Mouse (Mus musculus) urinary bladder, postnatal 25 days (tissue): ENCODE measurements around the gene Tcf7l1.

Experiments
- DNase-seq: peaks from one replicate; pipeline ENCODE4 v3.0.0; 2022; ENCODE audit warnings: low spot score

Tcf7l1 gene

DNA sequence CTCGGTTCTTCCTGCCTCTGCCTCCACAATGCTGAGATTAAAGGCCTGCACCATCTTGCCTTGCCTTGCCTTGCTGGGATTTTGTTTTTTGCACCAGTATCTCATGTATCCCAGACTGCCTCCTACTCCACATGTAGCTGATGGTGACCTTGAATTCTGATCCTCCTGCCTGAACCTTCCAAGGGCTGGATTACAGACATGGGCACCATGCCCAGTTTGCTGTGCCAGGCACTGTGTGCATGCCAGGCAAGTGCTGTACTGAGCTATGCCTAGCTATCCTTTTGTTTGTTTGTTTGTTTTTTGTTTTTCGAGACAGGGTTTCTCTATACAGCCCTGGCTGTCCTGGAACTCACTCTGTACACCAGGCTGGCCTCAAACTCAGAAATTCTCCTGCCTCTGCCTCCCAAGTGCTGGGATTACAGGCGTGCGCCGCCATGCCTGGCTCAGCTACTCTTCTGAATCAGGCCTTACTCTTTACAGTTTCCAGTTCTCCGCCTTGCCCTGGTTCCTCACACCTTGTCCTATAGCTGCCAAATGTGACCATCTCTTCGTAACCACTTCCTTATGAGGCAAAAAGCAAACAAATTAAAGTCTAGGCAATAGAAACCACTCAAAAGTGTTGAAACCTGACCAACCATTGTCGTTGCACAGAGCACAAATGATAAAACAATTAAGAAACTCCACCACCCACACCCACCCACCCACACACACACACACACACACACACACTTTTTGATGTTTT, 165.2 kb downstream of the Tcf7l1 start:
- no peak for DNase-seq

- no peak for DNase-seq
Observed at GRCm38 (mm10) chr6:72622917-72623316, 166.1 kb downstream of the Tcf7l1 start.

GRCm38 (mm10) chr6:72620920-72621319, 168.1 kb downstream of the Tcf7l1 start:
- no peak for DNase-seq

DNA sequence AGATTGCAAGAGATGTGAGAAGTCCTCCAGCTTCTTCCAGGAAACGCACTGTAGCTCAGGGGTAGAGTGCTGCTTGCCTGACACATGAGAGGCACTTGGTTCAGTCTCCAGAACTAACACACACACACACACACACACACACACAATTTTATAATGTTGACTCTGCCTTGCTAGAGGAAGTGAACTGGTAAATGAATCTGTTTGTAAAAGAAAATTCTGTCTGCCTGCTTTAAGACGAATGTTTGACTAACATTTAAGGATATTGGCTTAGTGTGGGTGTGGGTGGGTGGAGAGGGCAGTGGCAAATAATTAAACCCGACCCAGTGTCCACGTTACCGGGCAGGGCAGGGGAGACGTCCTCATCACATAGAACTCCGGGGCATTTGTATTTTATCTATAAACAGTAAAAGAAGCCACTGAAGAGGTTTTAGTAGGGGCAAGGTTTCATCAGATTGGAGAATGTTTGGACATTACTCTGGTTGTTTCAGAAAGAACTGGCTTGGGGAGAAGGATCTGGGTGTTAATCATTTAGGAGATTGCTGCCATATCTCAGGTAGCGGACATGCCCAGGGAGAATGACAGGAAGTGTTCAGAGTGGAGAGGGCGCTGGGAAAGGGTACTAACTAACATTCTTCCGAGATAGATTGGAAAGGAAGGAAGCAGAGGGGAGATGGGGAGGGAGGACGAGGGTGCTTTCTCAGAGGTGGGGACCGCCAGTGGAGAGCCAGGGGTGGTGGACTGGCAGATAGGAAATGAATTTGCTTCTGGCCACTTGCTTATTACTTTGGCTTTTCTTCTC, 169.1 kb downstream of the Tcf7l1 start:
- no peak for DNase-seq

DNA sequence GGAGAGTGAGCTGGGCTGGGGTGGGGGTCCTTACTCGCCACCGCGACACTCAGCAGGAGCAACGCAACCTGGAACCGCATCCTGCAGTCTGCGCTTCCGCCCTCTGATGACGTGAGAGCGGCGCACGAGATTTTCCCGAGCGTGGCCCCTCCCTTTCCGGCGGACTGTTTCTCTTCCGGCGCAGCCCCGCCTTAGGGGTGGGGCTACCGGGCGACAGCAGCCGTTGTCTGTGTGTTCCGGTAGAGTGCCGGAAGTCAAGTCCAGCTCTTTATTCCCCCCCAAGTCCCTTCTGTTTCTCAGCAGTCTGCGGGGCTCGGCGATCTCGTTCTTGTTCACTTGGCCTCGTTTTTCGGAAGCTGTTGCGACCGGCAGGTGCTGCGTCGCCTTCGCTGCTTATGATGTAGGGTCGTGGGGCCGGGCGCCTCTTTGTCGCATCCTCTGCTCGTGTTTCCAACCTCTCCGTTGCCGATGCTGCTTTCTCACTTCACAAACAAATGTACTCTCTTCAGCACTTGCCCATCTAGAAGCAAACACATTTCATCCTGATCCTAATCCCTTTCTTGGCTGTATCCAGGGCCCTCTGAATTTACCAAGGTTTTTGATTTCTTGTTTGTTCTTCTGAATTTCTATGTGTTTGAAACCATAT, 172.3 kb downstream of the Tcf7l1 start, which contains the start of gene Tgoln1:
TSS of gene Tgoln1 (minus strand) at position 358 of the 646 bp plus-strand sequence.
- peak; percentile 94 for DNase-seq

DNA sequence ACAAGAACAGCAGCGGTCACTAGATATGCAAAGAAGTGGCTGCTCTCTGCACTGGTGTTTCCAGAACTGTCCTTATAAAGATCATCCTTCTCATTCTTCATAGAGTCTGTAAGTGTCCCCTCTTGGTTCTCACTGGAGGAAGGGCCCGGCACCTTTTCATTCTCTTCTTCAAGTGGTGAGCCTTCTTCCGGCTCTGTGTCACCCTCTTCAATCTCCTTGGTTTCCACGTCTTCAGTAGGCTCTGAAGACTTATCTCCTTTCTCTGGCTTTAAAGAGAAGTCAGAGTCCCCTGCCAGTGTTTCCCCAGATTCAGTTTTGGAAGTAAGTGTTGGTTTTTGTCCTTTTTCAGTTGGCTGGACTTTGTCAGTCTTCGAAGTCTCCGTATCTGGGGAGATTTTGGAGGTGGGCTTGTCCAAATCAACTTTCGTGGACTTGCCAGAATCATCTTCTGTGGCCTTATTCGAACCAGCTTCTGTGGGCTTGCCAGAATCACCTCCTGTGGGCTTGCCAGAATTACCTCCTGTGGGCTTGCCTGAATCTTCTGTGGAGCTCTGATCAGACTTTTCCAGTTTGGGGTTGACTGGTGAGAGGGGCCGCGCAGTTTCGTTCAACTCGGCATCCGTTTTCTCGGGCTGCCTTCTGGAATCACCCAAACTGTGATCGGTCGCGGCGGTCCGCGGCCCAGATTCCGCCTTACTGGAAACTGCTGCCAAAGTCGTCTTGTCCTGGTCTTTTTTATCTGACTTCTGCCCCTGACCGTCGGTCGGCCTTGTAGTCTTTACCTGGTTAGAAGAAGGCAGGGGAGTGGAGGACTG, 173.3 kb downstream of the Tcf7l1 start:
- DNase-seq = no peak

- no peak for DNase-seq
Observed at GRCm38 (mm10) chr6:72615151-72615550, 173.9 kb downstream of the Tcf7l1 start.

DNA sequence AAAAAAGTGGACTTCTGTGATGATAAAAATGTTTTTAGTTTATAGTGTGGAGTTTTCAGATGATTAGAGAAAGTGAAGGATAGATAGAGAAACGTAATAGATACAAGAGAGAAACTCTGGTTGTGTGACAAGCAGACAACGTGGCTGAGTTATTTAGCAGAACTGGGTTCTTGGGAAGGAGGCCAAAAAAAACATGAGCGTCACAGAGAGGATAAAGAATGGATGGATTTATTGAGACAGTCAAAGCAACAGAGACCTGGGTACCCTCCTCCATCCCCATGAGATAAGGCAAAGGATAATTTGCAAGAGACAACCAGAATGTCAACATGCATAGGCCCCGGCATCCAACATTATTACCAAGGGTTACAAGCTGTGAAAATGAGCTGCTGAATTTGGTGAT, 178.8 kb downstream of the Tcf7l1 start:
- DNase-seq = no peak

DNA sequence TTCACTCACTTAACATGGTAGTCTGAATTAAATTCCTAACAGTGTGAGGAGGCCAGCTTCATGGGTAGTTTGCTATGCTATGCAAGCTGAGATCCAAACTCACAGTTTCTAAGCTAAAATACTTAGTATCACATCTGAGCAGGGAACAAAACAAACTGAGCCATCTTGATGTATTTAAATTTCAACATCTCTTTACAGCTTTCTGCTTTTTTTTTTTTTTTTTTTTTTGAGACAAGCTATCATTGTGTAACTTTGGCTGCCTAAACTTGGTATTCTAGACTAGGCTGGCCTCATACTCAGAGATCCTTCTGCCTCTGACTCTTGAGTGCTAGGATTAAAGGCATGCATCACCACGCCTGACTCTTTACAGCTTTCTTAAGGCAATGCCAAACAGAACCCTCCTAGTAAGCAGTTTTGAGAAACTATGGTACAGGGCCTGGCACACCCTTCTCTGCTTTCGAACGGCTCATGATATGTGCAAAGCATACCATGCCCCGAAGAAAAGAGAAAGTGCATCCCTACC, 180.3 kb downstream of the Tcf7l1 start:
- DNase-seq = no peak

GRCm38 (mm10) chr6:72607676-72608075, 181.4 kb downstream of the Tcf7l1 start:
- DNase-seq = no peak

- no peak for DNase-seq
Observed at GRCm38 (mm10) chr6:72607060-72607459, 182.0 kb downstream of the Tcf7l1 start.

GRCm38 (mm10) chr6:72604066-72604465, 185.0 kb downstream of the Tcf7l1 start:
- no peak for DNase-seq

DNA sequence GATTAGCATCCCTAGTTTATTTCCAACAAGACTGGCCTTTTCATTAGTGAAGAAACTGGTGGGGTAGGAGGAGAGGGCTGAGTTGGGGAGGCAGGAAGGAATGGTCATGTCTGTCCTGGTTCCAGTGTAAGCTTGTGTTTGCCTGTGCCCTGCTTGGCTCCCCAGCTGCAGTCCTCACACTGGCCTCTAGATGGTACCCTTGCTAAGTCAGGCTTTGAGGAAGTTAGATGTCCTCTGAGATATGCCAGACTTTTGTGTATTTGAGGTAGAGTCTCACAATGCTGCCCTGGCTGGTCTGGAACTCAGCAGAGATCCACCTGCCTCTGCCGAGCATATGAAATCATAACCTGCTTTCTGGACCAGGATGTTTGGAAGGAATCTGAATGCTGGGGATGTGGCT, 187.3 kb downstream of the Tcf7l1 start:
- DNase-seq = peak; percentile 66

DNA sequence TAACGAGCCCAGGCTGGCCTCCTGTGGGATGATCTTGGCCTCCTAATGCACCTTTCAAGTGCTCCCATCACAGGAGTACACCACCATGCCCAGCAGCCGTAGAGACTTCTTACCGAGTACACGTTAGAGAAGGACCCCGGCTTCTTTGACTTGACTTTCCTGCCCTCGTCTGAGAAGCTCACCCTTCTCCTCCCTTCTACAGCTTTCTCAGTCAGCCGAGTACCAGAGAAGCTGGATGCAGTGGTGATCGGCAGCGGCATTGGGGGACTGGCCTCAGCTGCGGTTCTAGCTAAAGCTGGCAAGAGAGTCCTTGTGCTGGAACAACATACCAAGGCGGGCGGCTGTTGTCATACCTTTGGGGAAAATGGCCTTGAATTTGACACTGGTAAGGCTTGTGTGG, 188.3 kb downstream of the Tcf7l1 start:
- DNase-seq = no peak

- no peak for DNase-seq
Observed at GRCm38 (mm10) chr6:72600216-72600615, 188.8 kb downstream of the Tcf7l1 start.

GRCm38 (mm10) chr6:72598791-72599557, 190.1 kb downstream of the Tcf7l1 start:
- peak; percentile 41 for DNase-seq

DNA sequence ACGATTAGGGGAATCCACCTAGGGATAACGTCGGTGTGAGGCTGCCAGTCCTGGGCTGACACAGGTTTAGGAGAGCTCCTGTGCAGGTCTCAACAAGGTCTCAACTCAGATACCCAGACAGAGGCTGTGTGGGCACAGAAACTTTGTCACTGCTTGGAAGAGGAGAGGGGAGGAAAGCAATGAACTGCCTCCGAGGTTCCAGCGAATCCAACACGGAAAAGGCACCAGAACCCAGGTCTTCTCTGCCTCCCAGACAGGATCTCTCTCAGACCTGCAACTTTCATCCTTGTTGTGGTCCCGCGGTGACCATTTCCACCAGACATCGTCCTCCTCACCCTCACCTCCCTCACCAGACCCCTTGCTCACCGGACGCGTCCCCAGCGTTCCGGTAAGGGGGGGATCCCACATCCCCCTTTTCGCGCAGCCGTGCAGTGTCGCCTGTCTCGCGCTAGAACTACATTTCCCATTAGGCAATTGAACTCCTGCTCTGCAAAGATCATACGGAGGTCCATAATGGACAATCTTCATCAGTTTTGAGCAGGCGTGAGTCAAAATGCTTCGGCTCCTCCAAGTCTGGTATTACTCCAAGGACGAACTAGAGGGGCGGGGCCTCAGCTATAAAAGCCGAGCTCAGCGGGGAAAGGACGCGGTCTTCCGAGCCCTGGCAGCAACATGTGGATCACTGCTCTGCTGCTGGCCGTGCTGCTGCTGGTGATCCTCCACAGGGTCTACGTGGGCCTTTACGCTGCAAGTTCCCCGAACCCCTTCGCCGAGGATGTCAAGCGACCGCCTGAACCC, 190.9 kb downstream of the Tcf7l1 start, which contains the start of the genes Elmod3 and Retsat:
TSS of gene Elmod3 (minus strand) at position 458 of the 798 bp plus-strand sequence.
TSS of gene Retsat (plus strand) at position 520 of the 798 bp plus-strand sequence.
- DNase-seq = peak; percentile 89

GRCm38 (mm10) chr6:72597083-72597874, 191.8 kb downstream of the Tcf7l1 start:
- DNase-seq = no peak

DNA sequence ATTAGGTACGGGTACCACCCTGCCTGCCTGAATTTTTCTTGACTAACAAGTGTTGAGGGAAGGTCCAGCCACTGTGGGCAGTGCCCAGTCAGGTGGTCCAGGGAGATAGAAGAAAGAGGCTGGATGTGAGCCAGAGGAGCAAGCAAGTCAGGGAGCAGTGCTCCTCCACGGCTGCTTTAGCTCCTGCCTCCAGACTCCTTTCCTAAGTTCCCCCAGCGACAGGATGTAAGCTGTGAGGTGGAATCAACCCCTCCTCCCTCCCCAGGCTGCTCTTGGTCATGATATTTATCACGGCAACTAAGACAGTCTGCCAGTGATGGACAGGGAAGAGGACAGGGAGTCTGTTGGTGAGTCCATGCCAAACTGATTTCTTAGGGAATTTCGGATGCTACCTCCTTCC, 195.1 kb downstream of the Tcf7l1 start:
- no peak for DNase-seq
